Mouse (Mus musculus): ENCODE data around the gene Lclat1.

DNA sequence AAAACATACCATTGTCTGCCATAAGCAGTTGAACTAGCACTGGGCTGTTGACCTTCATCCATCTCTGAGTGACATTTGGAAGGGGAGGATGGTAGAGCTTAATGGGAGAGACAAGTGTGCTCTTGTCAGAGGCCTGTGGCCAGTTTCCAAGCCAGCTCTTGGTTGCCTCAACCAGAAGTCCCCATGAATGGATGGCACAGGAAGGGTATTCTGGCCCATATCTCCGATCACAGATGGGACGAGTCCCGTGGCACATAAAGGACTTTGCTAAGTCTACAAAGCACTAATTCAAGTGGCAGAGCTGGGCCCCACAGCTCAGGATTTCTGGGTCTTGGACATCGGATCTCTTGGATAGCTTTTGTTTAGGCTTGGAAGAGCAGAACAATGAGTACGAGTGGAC, 148.0 kb downstream of the Lclat1 start:
- TF ChIP-seq MEF2A (IDR thresholded peaks at IDR 0.05; ENCODE audit: borderline replicate concordance, low read depth, low read length) (no peak), CTCF (conservative IDR thresholded peaks at IDR 0.05 in 1 of 2, IDR thresholded peaks at IDR 0.05 in 1 of 2; ENCODE audit: low read depth in 2 of 2, low read length in 2 of 2) (no peak), BHLHE40 (IDR thresholded peaks at IDR 0.05; ENCODE audit: low read depth, low read length) (no peak), JUND (conservative IDR thresholded peaks at IDR 0.05; ENCODE audit: low read depth, low read length) (no peak)

Measured in CH12.LX (cell line).